Mouse (Mus musculus) kidney, adult 2 months (tissue): Measurements from ENCODE around the gene Slc25a17.

Experiments used
- CTCF ChIP-seq: fragments of 200-500 bp; conservative IDR thresholded peaks from 2 replicates; pipeline ENCODE4 v1.5.1; 2011; ENCODE audit warnings: low read depth, mild to moderate bottlenecking, control low read depth, low read length, moderate library complexity, mixed read lengths; ENCODE audit not compliant: insufficient read depth, insufficient read length
- POLR2A ChIP-seq: fragments of 200-500 bp; IDR thresholded peaks from one replicate; pipeline ENCODE4 v1.6.1; 2011; ENCODE audit warnings: low read depth, low read length, control low read depth

GRCm38 (mm10) chr15:81319462-81319861, 41.1 kb downstream of the Slc25a17 start:
- TF ChIP-seq CTCF (no peak), POLR2A (no peak)
